Mouse (Mus musculus) left cerebral cortex, adult 2 months (tissue): ENCODE data around the gene Lrrc75b. TPM values are rescaled to one million over a fixed set of nuclear protein-coding genes. Genes with fewer than 3 reads are reported as not detected.
"Not testable (repeated sequence)": the region's sequence is repeated elsewhere in the genome, so short reads cannot be mapped to it uniquely, and the experiment has no call there.

Experiments
- DNase-seq, 2 experiments: peaks; one replicate each; pipeline ENCODE4 v3.0.0; 2021 to 2022; ENCODE audit warnings: low spot score in 2 of 2, mixed read lengths in 1 of 2; ENCODE audit errors: extremely low spot score in 1 of 2
- H3K27ac ChIP-seq: fragments of 200-600 bp; 2 replicates; pipeline ENCODE4 v1.8.1; 2022
- H3K4me3 ChIP-seq: fragments of 200-600 bp; 2 replicates; pipeline ENCODE4 v1.8.1; 2022
- CTCF ChIP-seq: fragments of 200-600 bp; IDR thresholded peaks from 2 replicates; pipeline ENCODE4 v1.8.1; 2022; ENCODE audit warnings: antibody characterized with exemption, mild to moderate bottlenecking, moderate library complexity
- intact Hi-C: fragments of 180-260 bp; cut with DNase I; formaldehyde crosslinking; loops from one replicate; pipeline ENCODE4 v1.15.1; 2025
- total RNA-seq, 2 experiments: library from RNA; stranded (reverse); gene quantifications; 2 replicates each; pipeline ENCODE4 v1.2.3; 2021

Gene Lrrc75b
- total RNA-seq, 2 experiments from 2014 or later = 9.4 to 9.9 TPM

DNA sequence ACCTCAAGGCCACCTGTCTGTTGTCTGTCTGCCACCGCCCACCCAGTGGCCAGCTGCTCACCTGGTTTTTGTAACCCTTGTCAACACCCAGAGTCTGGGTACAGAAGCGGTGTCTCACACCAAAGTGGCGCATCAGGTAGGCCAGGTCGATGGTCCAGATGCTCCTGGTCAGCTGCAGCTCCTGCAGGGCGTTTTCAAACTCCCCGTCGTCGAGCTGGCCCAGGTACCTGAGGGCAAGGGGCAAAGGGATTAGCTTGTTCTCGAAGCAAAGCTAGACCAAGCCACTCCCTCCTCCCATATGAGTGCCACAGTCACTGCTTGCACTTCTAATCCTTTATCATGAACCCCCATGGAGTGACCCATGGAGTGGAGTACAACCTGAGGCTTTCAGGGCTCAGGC is 49.1 kb downstream of the Lrrc75b start:
- no peak for DNase-seq
- intact Hi-C loops = no loop called here
- Histone ChIP-seq H3K27ac (no peak overlapping the region), H3K4me3 (no peak overlapping the region)
- TF ChIP-seq CTCF = no peak

DNA sequence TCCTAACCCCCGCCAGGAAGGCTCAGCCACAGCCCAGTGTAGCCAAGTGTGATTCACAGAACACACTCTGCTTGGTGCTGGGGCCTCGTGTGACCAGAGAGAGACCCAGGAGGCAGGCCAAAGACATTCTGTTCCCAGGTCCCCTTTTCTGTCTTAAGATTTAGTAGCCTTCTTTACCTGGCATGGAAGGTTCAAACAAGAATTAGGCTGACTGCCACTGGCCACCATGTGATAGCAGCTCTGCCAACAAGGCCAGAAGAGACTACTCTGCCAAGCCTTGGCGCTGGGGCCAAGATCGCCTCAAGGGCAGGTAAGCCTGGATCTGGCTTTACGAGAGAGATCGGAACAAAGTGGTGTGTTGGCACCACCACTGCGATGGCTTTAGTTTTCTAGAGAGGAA is 49.7 kb downstream of the Lrrc75b start:
- Histone ChIP-seq H3K4me3 (no peak overlapping the region), H3K27ac (no peak overlapping the region)
- DNase-seq = no peak
- intact Hi-C loops = no loop called here
- TF ChIP-seq CTCF = no peak

DNA sequence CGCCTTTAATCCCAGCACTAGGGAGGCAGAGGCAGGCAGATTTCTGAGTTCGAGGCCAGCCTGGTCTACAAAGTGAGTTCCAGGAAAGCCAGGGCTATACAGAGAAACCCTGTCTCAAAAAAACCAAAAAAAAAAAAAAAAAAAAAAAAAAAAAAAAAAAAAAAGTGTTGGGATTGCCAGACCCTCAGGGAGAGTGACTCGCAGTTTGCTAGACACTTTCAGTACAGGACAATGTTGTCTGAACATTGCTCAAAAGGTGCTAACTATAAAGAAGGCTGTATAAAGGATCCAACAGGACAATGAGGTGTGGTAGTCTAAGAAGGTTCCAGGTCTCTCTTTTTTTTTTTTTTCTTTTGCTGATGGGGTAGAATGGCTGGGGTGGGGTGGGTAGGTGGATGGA is 54.2 kb downstream of the Lrrc75b start:
- H3K4me3 ChIP-seq, DNase-seq, H3K27ac ChIP-seq, intact Hi-C loops: not testable (repeated sequence)

DNA sequence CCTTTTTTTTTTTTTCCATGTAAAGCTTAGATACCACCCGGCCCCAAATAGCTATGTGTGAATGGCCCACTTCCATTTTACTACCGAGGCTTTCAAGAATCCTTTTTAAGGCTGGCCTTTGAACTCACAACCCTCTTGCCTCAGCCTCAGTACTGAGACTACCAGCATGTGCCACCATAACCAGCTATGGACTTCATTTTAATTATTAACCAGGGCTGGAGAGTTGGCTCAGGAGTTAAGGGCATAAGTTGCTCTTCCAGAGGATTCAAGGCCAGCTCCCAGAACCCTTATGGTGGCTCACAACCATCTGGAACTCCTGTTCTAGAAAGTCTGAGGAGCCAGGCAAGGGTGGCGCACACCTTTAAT is 55.0 kb downstream of the Lrrc75b start:
- DNase-seq = no peak
- intact Hi-C loops = no loop called here
- H3K4me3 ChIP-seq = no peak overlapping the region

DNA sequence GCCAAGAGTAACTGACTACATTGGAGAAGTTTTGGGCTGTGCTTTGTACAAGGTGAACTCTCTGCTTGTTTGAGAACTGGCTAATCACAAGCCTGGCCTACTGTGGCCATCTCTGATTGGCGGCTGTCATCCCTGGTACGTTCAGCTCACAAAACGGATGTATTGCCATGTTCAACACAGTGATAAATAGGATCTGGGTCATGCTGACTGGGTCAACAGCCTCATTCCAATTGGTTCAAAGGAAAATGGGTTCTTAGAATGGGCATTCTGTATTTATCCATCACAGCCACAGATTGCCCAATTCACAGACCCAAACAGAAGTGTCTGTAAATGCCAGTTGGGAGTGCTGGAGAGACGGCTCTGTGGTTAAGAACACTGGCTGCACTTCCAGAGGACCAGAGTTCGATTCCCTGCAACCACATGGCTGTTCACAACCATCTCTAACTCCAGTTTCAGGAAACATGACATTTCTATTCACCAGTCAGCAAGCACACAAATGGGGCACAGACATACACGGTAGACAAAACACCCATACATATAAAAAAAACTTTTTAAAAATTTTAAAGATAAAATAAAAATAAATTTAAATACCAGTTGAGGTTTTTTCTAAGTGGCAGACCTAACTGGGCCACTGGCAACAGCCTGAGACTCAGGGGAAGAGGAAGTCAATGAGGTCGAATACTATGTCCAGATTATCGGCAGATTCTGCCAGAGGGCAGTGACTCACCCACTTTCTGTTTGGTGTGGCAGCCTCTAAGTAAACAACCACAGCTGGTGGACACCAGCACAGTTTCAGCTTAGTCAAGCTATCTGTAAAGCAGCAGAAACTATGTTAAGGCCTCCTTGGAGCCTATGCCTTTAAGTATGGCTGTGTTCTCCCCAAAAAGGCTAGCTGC is 55.6 kb downstream of the Lrrc75b start:
- intact Hi-C loops = no loop called here
- no peak overlapping the region for H3K4me3 ChIP-seq
- no peak overlapping the region for H3K27ac ChIP-seq
- DNase-seq = no peak
- no peak for TF ChIP-seq CTCF

More for the DNA sequence above, 55.0 kb downstream of the Lrrc75b start:
- TF ChIP-seq CTCF = no peak
- no peak overlapping the region for H3K27ac ChIP-seq

DNA sequence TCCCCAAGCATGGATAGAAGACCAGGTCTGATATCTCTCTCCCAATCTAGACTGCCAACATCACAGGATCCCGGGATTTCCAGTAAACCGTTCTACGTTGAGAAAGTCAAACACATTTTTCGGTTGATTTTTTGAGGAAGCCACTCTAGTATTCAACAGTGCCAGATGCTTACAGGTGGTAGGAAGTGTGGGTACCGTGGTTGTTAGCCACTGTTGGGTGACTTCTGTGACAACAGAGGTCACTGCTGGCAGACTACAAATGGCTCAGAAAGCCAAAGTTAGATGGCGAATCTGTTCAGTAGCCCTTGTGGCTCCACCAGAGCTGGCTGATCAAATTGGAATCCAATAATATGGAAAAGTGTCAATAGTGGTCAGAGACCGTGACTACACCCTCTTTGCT is 56.4 kb downstream of the Lrrc75b start:
- no peak for DNase-seq
- Histone ChIP-seq H3K27ac (no peak overlapping the region), H3K4me3 (no peak overlapping the region)
- TF ChIP-seq CTCF = no peak
- intact Hi-C loops = no loop called here

DNA sequence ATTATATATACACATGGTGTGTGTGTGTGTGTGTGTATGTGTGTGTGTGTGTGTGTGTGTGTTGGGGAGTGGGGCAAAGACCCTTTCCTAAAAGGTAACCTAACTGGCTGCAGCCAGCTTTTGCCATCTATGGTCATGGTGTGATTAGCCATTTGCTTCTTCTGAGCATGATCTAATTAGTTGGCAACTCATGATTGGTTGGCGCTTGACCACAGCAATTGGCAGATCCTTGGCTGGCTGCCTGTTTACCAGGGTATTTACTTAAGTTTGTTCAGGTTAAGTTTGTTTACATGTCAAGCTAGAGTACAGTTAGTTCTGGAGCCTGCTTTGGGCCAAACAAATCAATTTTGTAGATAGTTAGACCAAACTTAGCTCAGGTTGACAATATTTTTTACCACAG is 58.5 kb downstream of the Lrrc75b start:
- no peak for TF ChIP-seq CTCF
- Histone ChIP-seq H3K27ac (no peak overlapping the region), H3K4me3 (no peak overlapping the region)
- no peak for DNase-seq
- intact Hi-C loops = no loop called here

DNA sequence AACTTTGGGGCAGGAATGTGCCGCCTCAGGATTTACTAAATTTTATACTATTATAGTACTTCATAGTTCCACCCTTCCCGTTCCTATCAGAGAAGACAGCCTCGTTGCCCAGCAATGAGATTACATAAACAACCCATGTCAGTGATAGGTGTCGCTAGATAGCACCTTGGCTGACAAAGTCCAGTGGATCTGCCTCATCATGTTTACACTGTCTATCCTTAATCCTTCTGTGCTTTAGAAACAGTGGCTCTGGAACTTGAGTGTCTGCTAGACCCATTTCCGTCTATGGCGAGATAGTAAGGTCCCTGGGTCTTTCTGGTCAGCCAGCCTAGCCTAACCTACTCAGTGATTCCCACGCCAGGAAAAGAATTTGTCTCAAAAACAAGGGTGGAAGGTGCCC is 59.8 kb downstream of the Lrrc75b start:
- DNase-seq = no peak
- intact Hi-C loops = no loop called here
- TF ChIP-seq CTCF = no peak
- no peak overlapping the region for H3K27ac ChIP-seq
- no peak overlapping the region for H3K4me3 ChIP-seq

Other genes starting within 250 kb of the Lrrc75b start
- gene Adora2a, start 243.5 kb downstream of the Lrrc75b start, total RNA-seq = 10 to 100 TPM in 1 of 2 experiments, 1 to 10 TPM in 1; 6.8 to 18.7 TPM
- under 1 TPM; 0.29 to 0.30 TPM for gene Upb1, start 159.2 kb downstream of the Lrrc75b start, total RNA-seq
- gene Snrpd3, start 42.8 kb downstream of the Lrrc75b start, total RNA-seq = 10 to 100 TPM; 65.4 to 73.4 TPM
- gene Gucd1, start 42.4 kb downstream of the Lrrc75b start, total RNA-seq = 10 to 100 TPM; 16.8 to 18.1 TPM
- gene Ggt1, start 1.3 kb upstream of the Lrrc75b start, total RNA-seq = 1 to 10 TPM; 3.2 to 4.1 TPM
- gene Ggt5, start 29.0 kb upstream of the Lrrc75b start, total RNA-seq = 1 to 10 TPM; 2.7 to 3.8 TPM
- gene Susd2, start 83.7 kb upstream of the Lrrc75b start, total RNA-seq = 1 to 10 TPM; 8.4 to 8.9 TPM
- gene Cabin1, start 204.0 kb upstream of the Lrrc75b start, total RNA-seq = 10 to 100 TPM; 78.0 to 79.3 TPM
- 10 to 100 TPM; 43.3 to 49.3 TPM for gene Ddt, start 213.1 kb upstream of the Lrrc75b start, total RNA-seq
- gene Gm20441, start 220.6 kb upstream of the Lrrc75b start, total RNA-seq = not detected
- 1 to 10 TPM; 1.7 to 2.8 TPM for gene Gstt3, start 221.1 kb upstream of the Lrrc75b start, total RNA-seq
- gene Gstt1, start 238.3 kb upstream of the Lrrc75b start, total RNA-seq = 10 to 100 TPM; 11.0 to 12.2 TPM